Mouse (Mus musculus) myocyte (in vitro differentiated cells): ENCODE results near the gene Gm45717.

Experiments used
- CEBPB ChIP-seq: IDR thresholded peaks from 2 replicates; pipeline ENCODE4 v1.6.1; 2011; ENCODE audit warnings: mild to moderate bottlenecking, moderate library complexity; ENCODE audit not compliant: poor library complexity, insufficient read depth, severe bottlenecking
- E2F4 ChIP-seq: IDR thresholded peaks from one replicate; pipeline ENCODE4 v1.6.1; 2011; ENCODE audit warnings: mild to moderate bottlenecking, control low read depth, moderate library complexity; ENCODE audit not compliant: insufficient read depth
- MYOD1 ChIP-seq, 3 experiments: IDR thresholded peaks; one replicate each; pipeline ENCODE4 v1.6.1; 2011; ENCODE audit warnings: control low read depth in 2 of 3, low read depth in 2 of 3, mild to moderate bottlenecking in 2 of 3, moderate library complexity in 1 of 3; ENCODE audit not compliant: insufficient read length in 2 of 3, control insufficient read depth in 1 of 3
- POLR2A ChIP-seq: IDR thresholded peaks from one replicate; pipeline ENCODE4 v1.6.1; 2011; ENCODE audit warnings: low read depth, mild to moderate bottlenecking, control low read depth, moderate library complexity; ENCODE audit not compliant: insufficient read length
- POLR2AphosphoS2 ChIP-seq: IDR thresholded peaks from one replicate; pipeline ENCODE4 v1.6.1; 2011; ENCODE audit warnings: low read depth, control low read depth; ENCODE audit not compliant: insufficient read length
- REST ChIP-seq: IDR thresholded peaks from one replicate; pipeline ENCODE4 v1.6.1; 2011; ENCODE audit warnings: mild to moderate bottlenecking, control low read depth, moderate library complexity; ENCODE audit not compliant: insufficient read depth, insufficient read length
- TCF3 ChIP-seq: IDR thresholded peaks from one replicate; pipeline ENCODE4 v1.6.1; 2011; ENCODE audit warnings: low read depth, control low read depth; ENCODE audit not compliant: insufficient read length
- USF1 ChIP-seq: IDR thresholded peaks from one replicate; pipeline ENCODE4 v1.6.1; 2011; ENCODE audit warnings: low read depth, mild to moderate bottlenecking, control low read depth, moderate library complexity

DNA sequence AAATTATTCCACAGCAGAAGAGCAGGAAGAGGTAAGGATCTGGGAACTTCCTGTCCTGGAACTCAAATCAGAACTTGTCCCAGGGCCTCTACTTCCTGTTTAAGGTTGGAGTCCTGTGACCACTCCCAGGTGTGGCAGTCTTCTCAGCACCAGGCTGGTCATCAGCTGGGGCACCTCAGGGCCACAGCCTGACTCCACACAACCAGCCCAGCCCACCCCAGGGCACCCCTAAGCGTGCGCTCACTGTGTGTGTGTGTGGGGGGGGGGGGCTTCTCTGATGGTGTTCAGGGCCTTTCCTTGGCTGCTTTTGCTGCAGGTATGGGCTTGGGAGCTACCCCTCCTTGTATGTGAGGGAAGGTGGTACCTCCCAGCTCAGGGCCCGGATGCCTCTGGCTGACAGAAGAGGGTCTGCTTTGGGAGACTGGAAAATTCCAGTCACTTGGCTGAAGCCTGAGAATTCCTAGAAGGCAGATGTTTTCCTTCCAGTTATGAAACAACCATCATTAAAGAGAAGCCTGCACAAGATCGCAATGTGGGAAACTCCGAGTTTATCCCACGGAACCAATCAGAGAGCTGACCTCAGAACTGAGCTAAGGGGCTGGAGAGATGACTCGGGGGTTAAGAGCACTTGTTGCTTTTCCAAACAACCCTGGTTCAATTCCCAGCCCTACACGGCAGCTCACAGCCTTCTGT lies 15.9 kb upstream of the Gm45717 start:
- no peak for TF ChIP-seq CEBPB
- TF ChIP-seq POLR2A = no peak
- no peak for TF ChIP-seq TCF3
- no peak for TF ChIP-seq USF1
- no peak for TF ChIP-seq E2F4
- no peak for TF ChIP-seq POLR2AphosphoS2
- no peak for TF ChIP-seq MYOD1 (IDR thresholded peaks at IDR 0.05; ENCODE audit: control insufficient read depth in 1 of 3, insufficient read length in 2 of 3, low read depth in 2 of 3)
- TF ChIP-seq REST = no peak
